ENCODE assay signal across 10 mouse cellular contexts in genomic region chr5:151054743-151055114, GRCm38 (mm10).
DNase-seq lines count a peak whose midpoint lies in the region; ATAC-seq and TF ChIP-seq lines count a peak whose summit lies in the region.
"Had no signal": no experiment of that assay in that cellular context is flagged by ENCODE, and none has a peak within 500 bp of the region (broad histone marks: within the 10 kb centered on the region; RNA-seq: fewer than 3 reads in every experiment).

No protein-coding gene starts in this region.

- H3K4me1 ChIP-seq in forebrain, embryonic 10.5 days, result peaks cover 35% of the 10 kb centered on the region
- peaks cover 18% of the 10 kb centered on the region; the same call in 1 of the 2 replicates for H3K4me1 ChIP-seq in forebrain, embryonic 13.5 days
- H3K4me1 ChIP-seq in kidney, adult 2 months (ENCODE audit: control insufficient read depth, insufficient read depth, low read length), result peaks cover 9% of the 10 kb centered on the region
- peaks cover 24% of the 10 kb centered on the region; the same call in 1 of the 2 replicates for H3K4me1 ChIP-seq in brown adipose tissue, adult 24 weeks (ENCODE audit: control insufficient read depth, insufficient read depth, insufficient read length, low read length)

- 47% methylated on average over 4 of the region's 4 CpGs for WGBS in forebrain, embryonic 10.5 days
- WGBS in forebrain, embryonic 13.5 days, result 45% methylated on average over 4 of the region's 4 CpGs
- WGBS in kidney, adult 2 months, result 62% methylated on average over 4 of the region's 4 CpGs

- no peaks in the 10 kb centered on the region for H3K27me3 ChIP-seq in forebrain, embryonic 10.5 days (ENCODE audit: poor library complexity, severe bottlenecking)
- H3K27me3 ChIP-seq in forebrain, embryonic 13.5 days, result no peaks in the 10 kb centered on the region
- H3K27me3 ChIP-seq in kidney, adult 2 months (replicated peaks; ENCODE audit: control insufficient read depth, insufficient read depth, low read length), result no peaks in the 10 kb centered on the region

- no peak for DNase-seq in forebrain, embryonic 10.5 days (ENCODE audit: extremely low spot score, low spot score)
- no peak for DNase-seq in kidney, adult 2 months
- no peak for DNase-seq in kidney, adult 11 months
- peak; percentile 24 to 32 for DNase-seq in kidney, postnatal 4 days
- DNase-seq in natural killer cell, adult 2 months (ENCODE audit: low spot score in 2 of 2), result no peak
- no peak for DNase-seq in cerebellum, postnatal 4 days (ENCODE audit: low spot score in 2 of 2)
- DNase-seq: adrenal gland, adult 8-10 months; gastrocnemius, postnatal 36 days had no signal

- H3K4me3 ChIP-seq in forebrain, embryonic 10.5 days, result no peak overlapping the region
- no peak overlapping the region for H3K4me3 ChIP-seq in forebrain, embryonic 13.5 days
- H3K4me3 ChIP-seq in kidney, adult 2 months (ENCODE audit: insufficient read depth, low read depth, low read length), result no peak overlapping the region
- no peak overlapping the region for H3K4me3 ChIP-seq in brown adipose tissue, adult 24 weeks (ENCODE audit: insufficient read depth, low read depth, low read length)

- H3K9ac ChIP-seq in forebrain, embryonic 13.5 days, result no peak overlapping the region

- peaks cover 4% of the 10 kb centered on the region; the same call in 1 of the 2 replicates for H3K9me3 ChIP-seq in forebrain, embryonic 10.5 days
- H3K9me3 ChIP-seq in forebrain, embryonic 13.5 days (replicated peaks), result no peaks in the 10 kb centered on the region

- no peak for TF ChIP-seq CTCF in kidney, adult 2 months (conservative IDR thresholded peaks at IDR 0.05; ENCODE audit: insufficient read depth, insufficient read length, low read depth, low read length)

- ATAC-seq in forebrain, embryonic 13.5 days, result no peak

- H3K36me3 ChIP-seq in forebrain, embryonic 10.5 days (replicated peaks), result peaks cover 6% of the 10 kb centered on the region
- no peaks in the 10 kb centered on the region for H3K36me3 ChIP-seq in forebrain, embryonic 13.5 days (ENCODE audit: poor library complexity, severe bottlenecking)
- H3K36me3 ChIP-seq in kidney, adult 2 months (ENCODE audit: control insufficient read depth, insufficient read depth, low read length), result peaks cover 2% of the 10 kb centered on the region; the same call in 1 of the 2 replicates

- no peak for TF ChIP-seq POLR2A in kidney, adult 2 months (IDR thresholded peaks at IDR 0.05; ENCODE audit: low read depth, low read length)

- H3K27ac ChIP-seq in forebrain, embryonic 10.5 days, result peak overlapping the region; percentile 59
- H3K27ac ChIP-seq in forebrain, embryonic 13.5 days, result no peak overlapping the region
- H3K27ac ChIP-seq in kidney, adult 2 months (ENCODE audit: insufficient read depth, low read depth, low read length), result 0 out of 2 replicates have a peak overlapping the region, but pooled peaks have one; percentile 32
- peak overlapping the region; percentile 16; the same call in 1 of the 2 replicates for H3K27ac ChIP-seq in brown adipose tissue, adult 24 weeks (replicated peaks; ENCODE audit: low read depth, low read length)

- H3K4me2 ChIP-seq in forebrain, embryonic 13.5 days, result no peak overlapping the region

Comparison
In these comparisons a context has a peak if more than half of its experiments do, and no peak if none do; other contexts are left out.
1. DNase-seq: peak in kidney, postnatal 4 days (2 of 2); none in forebrain, embryonic 10.5 days (single experiment), kidney, adult 2 months (single experiment), kidney, adult 11 months (single experiment), natural killer cell, adult 2 months (0 of 2) and cerebellum, postnatal 4 days (0 of 2).